Mouse (Mus musculus) thymus, adult 2 months (tissue): ENCODE results near the gene Onecut1.

Experiments
- CTCF ChIP-seq: fragments of 200-500 bp; IDR thresholded peaks from 2 replicates; pipeline ENCODE4 v1.5.1; 2012; ENCODE audit warnings: mild to moderate bottlenecking, control low read depth, low read length, moderate library complexity, borderline replicate concordance; ENCODE audit not compliant: control insufficient read depth, poor library complexity, insufficient read depth; ENCODE audit errors: extremely low read depth
- POLR2A ChIP-seq: fragments of 200-500 bp; IDR thresholded peaks from 2 replicates; pipeline ENCODE4 v1.6.1; 2012; ENCODE audit warnings: mild to moderate bottlenecking, low read length, control low read depth, moderate library complexity; ENCODE audit not compliant: control insufficient read depth, poor library complexity, insufficient read depth; ENCODE audit errors: extremely low read depth

DNA sequence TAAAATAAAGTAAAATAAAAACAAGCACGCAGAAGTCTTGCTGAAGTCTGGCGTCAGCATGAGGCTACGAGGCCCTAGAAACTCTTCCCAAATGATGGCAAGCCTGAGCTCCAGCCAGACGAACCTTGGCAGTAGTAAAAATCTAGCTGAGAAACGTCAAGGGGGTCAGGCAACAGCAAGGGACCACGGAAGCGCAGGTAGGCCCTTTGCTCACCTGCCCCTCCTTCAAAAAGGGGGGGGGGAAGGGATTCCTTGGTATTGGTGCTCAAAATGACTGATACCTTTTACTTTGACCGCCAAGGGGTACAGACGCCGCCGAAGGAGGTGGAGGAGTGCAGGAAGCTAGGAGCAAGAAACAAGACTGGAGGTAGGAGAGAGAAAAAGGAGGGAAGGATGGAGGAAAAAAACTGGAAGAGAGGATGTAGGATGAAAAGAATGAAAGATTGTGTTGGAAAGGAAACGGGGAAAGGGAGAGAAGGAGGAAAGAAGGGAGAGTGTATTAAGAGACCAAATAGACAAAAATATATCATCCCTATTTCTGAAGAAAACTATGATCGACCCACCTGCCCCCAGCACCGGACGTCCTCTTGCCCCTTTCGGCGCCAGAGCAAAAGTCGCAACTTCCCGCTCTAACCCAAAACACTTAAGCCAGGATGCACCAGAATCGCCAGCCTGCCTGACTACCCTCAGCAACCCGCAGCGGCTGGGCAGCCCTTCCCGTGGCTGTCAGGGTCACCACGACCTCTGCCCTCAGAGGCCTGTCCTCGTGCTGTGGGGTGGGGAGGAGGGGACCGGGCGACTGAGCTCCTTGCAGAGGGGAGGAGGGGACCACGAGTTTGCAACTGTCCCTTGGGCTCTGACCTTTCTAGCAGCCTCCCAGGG, 8.3 kb upstream of the Onecut1 start:
- TF ChIP-seq POLR2A (no peak), CTCF (no peak)
